Mouse (Mus musculus) cortical plate, adult 2 months (tissue): ENCODE measurements around the gene Dlk2.

Source experiments
- CTCF ChIP-seq: fragments of 200-500 bp; IDR thresholded peaks from 2 replicates; pipeline ENCODE4 v1.5.1; 2011; ENCODE audit warnings: mild to moderate bottlenecking, control low read depth, low read length; ENCODE audit not compliant: insufficient read depth; ENCODE audit errors: extremely low read depth
- POLR2A ChIP-seq: fragments of 200-500 bp; IDR thresholded peaks from 2 replicates; pipeline ENCODE4 v1.6.1; 2011; ENCODE audit warnings: mild to moderate bottlenecking, low read length, control low read depth; ENCODE audit not compliant: insufficient read depth; ENCODE audit errors: extremely low read depth

- no peak for TF ChIP-seq POLR2A
- TF ChIP-seq CTCF: no peak
Observed at GRCm38 (mm10) chr17:46301892-46302291, 4.7 kb downstream of the Dlk2 start.
